Mouse (Mus musculus) kidney, adult 9 months (tissue): ENCODE data around the gene Phox2b.

Experiments used
- DNase-seq: peaks from one replicate; pipeline ENCODE4 v3.0.0; 2022

Phox2b gene

DNA sequence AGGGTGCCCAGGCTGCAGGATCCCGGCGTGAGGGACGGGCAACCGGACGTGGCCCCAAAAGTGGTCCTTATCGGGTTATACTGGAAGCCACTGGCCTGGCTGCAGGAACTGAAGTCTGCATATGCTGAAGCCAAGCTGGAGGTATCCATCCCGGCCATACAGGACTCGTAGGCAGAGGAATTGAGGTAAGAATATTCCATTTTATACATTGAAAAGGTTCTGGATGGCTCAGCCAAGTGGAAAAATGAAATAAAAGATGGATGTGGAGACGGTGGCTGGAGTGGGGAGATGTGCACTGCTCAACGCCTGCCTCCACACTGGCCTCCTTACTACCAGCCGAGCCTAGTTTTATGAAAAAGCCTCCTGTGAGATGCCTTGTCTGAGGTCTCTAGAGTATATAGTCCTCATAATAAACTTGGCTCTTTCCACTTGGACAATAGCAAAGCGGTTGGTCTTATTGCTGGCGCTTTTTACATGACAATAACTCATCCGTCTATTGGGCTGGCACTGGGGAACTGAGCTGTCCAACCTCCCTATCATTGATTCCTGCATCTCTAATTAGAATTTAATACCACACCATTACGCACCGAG, at the start of gene Phox2b:
Phox2b (minus strand) TSS at position 569 of the 591 bp plus-strand sequence.
- peak; percentile 1 for DNase-seq

DNA sequence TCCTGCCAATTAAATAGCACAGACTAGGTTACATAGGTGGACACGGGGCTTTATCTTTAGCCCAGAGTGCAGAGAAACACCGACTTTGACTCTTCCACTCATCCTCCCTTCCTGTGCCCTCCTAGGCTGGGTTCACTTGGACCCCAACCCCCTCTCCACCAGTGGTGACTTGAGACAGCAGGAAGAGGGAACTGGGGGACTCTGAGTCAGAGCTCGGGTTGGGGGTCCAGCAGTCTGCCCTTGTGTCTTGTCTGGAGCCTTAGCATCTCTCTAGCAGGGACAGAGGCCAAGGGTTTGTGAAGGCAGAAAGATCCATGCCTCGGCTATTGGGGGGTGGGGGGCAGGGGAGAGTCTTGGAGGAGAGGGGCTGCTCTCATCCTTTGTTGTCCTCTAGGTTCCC, 43.5 kb upstream of the Phox2b start:
- DNase-seq: no peak

DNA sequence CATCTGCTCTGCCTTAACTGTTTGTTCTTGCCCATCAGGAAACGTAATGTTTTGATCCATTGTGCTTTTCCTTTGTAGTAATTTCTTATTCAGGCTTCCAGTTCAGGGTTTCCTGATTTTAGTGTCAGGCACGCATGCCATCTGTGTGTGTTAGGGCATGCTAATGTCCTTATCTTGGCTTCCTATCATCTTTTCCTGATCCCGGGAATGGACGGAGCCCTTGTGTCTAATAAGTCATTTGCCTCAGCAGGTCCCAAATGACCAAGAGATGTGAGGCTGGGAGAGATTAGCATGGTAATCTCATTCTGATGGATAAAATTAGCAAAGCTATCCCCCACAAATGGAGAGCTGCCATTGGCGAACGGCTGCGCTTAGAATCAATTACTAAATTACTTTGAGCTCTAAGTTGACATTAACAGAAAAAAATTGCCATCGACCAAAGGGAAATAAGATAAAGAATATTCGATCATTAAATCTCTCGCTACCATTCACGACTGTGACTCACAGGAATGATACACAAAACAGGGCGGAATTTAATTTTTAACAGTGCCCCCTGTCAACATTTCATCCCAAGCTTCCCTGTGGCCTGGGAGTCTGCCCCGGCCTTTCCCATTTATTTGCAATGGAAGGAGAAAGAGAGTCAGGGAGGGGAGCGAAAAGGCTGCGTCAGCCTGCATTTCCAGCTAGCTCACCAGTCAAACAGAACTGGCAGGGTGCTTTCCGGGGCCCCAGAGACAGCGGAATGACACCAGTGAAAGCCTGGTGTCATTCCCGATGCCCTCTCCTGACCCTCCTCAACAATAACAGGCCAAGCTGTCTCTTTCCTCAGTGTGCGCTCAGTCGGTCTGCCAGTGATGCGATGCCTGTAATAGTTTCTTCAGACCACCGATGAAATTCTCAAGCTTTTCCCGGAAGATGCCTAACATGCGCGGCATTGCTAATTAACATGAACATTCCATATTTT, 40.2 kb upstream of the Phox2b start:
- no peak for DNase-seq

DNA sequence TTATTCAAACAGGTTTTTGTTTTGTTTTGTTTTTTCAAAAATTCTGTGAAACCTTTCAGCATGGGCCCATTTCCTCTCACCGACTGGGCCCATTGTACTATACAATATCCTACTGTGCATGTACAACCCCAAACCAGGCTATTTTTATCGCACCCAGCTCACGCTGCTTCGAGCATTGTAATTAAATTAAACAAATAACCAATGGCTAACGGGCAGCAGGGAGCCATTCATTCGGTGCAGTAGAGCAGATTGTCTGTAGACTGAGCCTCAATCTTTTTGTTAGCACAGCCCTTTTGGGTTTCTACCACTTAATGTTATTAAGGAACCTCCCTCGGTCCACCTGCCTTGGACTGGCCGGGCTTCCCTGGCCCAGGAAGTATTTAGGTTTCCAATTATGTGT, 39.5 kb upstream of the Phox2b start:
- no peak for DNase-seq

DNA sequence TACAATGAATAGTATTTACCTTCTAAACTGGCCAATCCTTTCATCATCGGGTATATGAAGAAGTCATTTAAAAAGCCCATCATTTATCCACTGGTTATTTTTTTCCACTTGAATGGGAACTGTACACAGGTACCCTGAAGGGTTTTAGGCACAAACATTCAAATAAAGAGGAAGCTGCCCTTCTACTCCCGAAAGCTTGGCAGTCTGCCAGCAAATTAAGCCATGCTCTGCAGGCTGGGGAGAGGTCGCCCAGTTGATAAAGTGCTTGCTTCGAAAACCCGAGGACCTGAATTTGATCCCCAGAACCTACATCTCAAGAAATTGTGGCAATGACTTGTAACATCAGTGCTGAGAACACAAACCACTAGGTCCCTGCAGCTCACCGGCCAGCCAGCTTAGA, 35.6 kb upstream of the Phox2b start:
- DNase-seq: no peak

- DNase-seq: no peak
Observed at GRCm38 (mm10) chr5:67131671-67132070, 32.6 kb upstream of the Phox2b start.

DNA sequence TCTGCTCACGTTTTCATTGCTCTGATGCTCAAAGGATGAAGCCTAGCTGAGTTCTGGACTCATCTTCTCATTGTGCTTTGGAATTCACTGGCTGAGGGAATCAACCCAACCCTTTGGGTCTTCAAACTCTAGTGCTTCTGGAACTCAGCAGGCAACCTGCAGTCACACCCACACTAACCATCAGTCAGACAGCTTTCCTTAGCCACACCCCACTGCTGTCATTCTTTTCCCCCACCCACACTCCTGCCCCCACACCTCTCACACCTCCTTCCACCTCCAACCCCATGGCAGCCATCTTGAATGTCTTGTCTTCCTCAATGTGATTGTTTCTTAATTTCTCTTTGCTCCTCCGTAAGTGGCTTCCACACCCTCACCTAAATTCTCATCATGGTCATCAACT, 7.2 kb upstream of the Phox2b start:
- no peak for DNase-seq

DNA sequence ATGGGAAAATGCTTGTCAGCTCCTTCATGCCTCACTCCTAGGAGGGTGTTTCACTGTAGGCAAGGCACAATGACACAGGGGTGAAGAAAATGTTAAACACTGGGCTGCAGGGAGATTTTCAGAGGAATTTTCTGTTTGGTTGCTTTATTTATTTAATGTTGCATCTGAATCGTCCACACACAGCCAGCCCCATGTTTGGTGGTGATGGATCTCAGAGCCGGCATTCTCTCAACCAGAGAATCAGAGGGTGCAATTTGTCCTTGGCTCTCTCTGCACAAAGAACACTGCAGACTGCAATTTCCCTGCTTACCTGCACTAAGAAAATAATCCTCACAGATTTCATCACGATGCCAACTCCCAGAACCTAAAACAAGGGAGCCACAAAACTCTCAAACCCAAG, 3.9 kb upstream of the Phox2b start:
- no peak for DNase-seq

DNA sequence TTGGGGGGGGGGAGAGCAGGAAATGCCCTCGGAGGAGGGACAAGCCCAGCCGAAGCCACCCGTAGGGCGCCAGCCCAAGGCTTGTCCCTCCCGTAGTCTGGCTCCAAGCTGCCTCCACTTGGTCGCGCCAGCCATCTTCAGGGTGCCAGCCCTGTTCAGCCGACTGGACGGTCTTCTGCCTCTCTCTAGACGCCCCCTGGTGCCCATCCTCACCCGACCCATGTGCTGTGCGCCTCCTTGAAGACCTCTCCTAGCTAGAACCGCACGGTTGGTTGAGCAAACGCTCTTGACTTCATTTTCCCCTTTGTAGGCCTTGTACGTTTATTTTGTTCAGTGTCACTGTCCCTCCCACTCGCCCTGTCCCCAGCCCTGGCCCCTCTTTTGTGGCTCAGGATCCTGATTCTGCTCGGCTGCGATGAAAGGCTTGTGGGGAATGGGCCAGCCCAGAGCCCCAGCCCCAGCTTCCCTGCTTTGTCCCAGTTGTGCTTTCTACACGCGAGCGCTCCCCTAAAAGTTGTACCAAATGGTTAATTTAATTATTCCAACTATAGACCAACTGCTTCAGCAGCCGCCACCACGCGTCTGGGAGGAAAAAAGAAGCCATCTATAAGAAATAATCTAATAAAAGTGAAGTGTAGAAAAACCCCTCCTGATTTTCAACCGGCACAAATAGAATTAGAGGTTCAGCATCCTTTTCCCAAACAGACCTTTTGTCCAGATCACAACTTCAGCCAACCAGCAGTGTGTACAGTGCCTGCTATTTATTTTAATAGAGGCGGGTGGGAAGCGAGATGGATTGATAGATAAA, 2.9 kb upstream of the Phox2b start:
- DNase-seq: no peak

DNA sequence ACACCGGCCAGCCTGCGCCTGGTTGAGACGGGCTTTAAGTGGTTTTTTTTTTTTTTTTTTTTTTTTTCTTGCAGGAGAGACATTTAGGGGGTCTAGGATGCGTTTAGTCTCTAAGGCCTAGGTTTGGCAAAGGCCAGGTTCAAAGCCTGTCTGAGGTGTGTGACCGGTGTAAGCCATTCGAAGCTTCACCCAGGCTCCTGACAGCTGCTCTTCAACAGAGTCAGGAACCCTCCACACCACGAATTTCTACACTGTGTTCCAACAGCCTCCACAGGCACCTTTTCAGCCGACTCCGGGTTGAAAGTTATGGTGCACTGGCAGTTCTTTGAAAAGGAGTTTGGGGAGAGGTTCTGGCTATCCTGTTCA, 2.3 kb upstream of the Phox2b start:
- DNase-seq: no peak

DNA sequence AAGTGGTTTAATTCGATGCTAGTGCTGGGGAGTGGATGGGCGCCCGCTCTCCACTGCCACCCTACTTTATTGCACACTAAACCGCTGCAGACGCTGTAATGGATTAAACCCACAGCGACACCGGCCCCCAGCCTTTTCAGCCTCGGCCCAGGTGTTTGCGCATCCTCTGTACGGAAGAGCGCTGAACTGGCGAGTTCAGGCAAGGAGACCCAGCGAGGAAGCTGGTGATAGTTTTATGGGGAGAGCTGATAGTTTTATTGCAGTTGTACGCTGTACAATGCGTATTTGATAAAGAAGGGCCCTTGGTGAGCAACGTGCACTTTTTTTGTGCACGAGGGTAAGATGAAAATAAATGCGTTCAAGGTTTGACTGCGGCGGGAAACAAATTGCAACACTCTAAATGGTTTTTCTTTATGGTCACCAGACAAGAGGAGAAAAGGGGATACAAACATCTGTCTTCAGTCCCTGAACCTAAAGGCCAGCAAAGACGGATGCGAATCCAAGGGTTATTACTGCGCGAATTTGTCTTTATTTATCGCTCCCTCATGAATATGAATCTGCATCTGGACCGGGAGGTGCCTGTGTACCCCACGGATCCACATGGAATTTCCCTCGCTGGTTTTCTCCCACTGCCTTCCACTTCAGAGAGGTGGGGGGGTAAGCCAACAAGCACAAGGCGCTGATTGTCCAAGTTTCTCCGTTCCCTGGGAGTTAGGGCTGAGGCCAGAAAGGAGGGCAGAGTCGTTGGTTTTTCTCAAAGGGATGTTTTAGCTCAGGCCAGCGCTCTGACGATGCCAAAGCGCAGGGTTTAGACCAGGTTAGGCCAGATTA, 1.7 kb upstream of the Phox2b start:
- no peak for DNase-seq

DNA sequence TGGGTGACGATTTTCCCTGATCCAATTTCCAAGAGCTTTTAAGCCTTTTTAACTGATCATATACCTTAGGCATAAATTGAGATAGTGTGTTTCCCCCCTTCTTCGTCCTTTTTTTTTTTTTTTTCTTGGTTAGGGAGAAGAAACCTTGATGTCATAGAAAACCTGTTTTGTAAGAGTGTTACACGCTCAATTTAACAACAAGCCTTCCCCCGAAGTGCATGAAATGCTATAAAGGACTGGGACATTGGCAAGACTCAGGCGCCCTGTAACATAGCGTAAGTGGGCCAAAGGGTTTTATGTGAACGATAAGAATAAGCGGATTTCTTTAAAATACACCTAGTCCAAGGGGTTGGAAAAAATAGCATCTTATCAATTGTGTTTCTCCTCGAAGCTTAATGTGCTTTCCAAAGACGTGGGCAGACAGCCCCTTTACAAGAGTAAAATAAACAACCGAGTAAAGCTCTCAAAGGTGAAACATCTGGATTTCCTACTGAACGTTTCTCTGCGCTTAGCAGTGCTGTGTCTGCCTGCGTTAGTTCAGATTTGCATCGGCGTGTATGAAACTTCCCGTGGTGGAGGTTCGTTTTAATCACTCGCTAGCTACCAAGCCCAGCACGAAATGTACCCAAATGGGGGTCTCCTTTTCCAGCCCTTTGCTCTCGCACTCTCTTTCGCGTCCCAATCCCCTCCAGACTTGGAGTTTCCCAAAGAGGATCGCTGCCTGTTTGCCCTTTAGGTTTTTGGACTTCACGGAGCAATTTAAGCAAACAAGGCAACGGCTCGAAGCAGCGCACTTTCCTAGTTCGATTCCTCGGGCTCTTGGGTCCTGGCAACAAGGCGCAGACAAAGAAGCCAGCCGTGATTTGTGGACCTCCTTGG, 531 bp upstream of the Phox2b start:
- peak; percentile 12 for DNase-seq

GRCm38 (mm10) chr5:67098051-67098732, 909 bp downstream of the Phox2b start:
- peak; percentile 3 for DNase-seq

- DNase-seq: peak; percentile 27
Observed at GRCm38 (mm10) chr5:67097106-67098050, 1.7 kb downstream of the Phox2b start.

GRCm38 (mm10) chr5:67096378-67096771, 2.7 kb downstream of the Phox2b start:
- peak; percentile 7 for DNase-seq

DNA sequence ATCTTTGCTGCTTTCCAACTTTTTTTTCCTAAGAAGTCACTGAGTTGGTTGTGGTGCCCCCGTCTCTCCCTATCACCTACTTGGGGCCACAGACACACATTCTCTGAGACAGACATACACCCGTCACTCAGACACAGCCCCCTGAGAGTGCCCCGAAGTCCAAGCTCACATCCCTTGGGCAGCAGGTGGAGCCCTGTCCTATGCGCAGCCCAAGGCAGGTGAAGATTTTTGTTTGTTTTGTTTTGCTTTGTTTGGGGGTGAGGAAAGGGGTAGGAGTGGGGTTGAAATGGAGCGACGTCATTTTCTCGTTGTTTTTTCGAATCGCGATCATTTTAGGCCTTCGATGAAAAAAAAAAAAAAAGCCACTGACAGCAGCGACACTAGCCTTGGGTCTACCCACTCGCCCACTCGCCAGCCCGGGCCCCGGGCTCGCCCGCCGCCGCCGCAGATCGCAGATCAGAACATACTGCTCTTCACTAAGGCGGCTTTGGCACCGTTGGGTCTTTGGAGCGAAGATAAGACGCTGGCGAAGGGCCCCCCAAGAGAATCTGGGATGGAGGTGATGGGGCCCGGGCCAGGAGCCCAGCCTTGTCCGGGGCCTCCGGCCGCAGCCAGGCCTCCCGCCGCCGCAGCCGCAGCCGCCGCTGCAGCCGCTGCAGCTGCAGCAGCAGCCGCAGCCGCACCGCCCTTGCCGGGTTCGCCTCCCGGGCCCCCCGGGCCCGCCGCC, 3.3 kb downstream of the Phox2b start:
- DNase-seq: no peak

- DNase-seq: peak; percentile 9
Observed at GRCm38 (mm10) chr5:67095153-67095552, 3.9 kb downstream of the Phox2b start.

DNA sequence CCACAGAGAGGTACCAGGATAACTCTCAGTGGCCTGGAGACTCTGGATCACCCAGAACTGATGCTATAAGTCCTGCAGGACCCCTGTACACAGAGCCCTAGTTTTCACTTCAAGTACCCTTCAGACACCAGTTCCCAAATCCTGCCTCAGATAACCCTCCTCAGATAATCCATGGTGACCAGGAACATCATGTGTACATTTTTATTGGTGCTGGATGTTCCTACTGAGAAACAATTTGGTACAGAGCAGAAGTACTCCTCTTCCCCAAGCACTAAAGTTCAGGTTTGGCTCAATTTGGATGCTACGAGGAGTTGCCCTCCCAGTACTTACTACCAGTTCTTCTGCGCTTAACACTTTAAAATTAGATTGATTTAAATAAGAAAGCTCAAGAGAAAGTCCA, 5.1 kb downstream of the Phox2b start:
- no peak for DNase-seq

- no peak for DNase-seq
Observed at GRCm38 (mm10) chr5:67091766-67092165, 7.3 kb downstream of the Phox2b start.
